Mouse (Mus musculus) kidney, adult 2 months (tissue): ENCODE measurements around the gene Amot.

Experiments used
- CTCF ChIP-seq: fragments of 200-500 bp; conservative IDR thresholded peaks from 2 replicates; pipeline ENCODE4 v1.5.1; 2011; ENCODE audit warnings: low read depth, mild to moderate bottlenecking, control low read depth, low read length, moderate library complexity, mixed read lengths; ENCODE audit not compliant: insufficient read depth, insufficient read length
- POLR2A ChIP-seq: fragments of 200-500 bp; IDR thresholded peaks from one replicate; pipeline ENCODE4 v1.6.1; 2011; ENCODE audit warnings: low read depth, low read length, control low read depth

DNA sequence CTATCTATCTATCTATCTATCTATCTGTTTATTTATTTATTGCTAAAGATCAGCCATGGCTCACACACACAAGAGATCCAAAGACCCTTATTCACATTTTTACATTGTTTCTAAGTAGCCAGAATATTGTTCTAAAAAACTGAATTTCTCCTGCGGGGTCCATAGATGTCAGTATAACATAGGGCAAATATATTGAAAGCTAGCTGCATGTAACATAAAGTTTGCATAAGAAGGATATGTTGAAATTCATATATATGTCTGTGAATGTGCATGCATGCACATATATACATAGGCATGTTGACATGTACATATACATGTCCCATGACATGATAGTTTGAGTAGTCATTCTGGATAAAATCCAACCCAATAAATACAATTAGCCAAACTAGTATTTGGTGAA, 35.3 kb upstream of the Amot start:
- TF ChIP-seq CTCF (no peak), POLR2A (no peak)
